Mouse (Mus musculus) kidney, postnatal 25 days (tissue): ENCODE measurements around the gene Map10.

Experiments used
- DNase-seq, 2 experiments: peaks; one replicate each; pipeline ENCODE4 v3.0.0; 2021; ENCODE audit warnings: mixed read lengths in 2 of 2

The Map10 gene

GRCm38 (mm10) chr8:125669700-125670195, at the start of gene Map10:
TSS of gene Map10 (plus strand) at chr8:125669818.
- DNase-seq = peak; percentile 89 to 94

DNA sequence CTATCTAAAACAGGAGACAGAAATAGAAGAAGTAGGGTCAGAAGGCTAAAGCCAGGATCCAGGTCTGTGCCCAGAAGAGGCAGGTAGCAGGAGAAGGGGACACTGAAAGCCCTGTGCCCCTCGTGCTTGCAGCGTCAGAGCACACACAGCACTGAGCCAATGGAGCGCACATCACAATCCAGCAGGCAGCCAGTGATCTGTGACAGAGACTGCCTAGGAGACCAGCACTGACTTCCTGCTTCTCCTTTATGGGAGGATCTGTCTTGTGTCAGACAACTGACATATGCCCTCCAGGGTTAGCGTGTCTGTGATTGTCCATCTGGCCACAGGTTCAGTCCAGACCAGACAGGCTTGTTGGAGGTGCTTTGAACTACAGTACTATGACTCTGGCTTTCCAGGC, 49.3 kb upstream of the Map10 start:
- no peak for DNase-seq

DNA sequence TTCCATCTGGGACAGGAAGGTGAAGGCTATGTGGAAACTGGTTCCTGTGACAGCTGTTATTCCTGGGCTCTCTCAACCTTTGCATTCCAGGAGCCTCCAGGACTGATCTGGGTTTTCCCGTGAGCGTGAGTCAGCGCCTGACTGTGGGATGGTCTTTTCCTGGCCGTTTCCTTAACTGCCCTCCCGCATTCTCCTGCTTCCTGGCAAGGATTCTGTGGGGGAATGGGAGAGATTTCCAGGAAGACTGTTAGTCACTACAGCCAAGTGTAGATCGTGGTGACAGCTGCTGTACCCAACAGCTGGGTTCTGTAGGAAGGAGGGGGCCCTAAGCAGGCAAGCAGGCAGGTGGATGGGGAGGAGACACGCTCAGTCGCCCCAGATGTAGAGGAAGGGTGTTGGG, 45.3 kb upstream of the Map10 start:
- DNase-seq = no peak

DNA sequence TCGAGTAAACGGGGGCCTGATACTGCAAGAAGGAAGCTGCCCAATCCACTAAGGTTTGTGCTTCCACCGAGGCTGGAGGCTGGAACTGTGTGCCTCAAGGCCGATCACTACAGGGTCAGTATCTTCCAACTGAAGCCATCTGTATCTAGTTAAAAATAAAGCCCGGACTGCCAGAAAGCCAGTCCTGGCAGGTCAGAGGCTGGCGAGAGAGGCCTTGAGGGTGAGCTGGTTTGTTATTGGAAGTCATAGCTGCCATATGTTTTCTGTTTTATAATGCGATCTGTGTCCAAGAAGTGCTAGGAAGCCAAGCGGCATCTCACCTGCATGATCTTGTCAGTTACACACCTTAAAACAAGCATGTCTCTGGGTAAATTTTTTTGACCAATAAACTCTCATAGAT, 43.2 kb upstream of the Map10 start:
- no peak for DNase-seq

DNA sequence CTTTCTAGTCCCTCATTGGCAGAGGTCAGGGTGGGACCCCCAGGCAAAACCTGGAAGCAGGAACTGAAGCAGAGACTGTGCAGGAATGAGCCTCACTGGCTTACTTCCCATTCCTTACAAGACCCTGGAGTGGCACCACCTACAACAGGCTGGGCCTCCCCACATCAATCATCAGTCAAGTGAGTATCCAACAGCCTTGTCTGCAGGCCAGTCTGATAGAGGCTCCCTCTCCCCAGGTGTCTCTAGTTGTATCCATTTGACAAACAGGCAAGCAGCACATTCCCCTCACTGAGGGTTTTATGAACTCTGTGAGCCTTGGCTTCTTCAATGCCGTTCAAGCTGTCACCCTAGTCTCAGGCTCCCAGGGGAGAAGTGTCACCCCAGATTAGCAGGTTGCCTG, 40.8 kb upstream of the Map10 start:
- no peak for DNase-seq

GRCm38 (mm10) chr8:125638411-125639058, 31.1 kb upstream of the Map10 start:
- DNase-seq = peak in 1 of 2 experiments; percentile 7

DNA sequence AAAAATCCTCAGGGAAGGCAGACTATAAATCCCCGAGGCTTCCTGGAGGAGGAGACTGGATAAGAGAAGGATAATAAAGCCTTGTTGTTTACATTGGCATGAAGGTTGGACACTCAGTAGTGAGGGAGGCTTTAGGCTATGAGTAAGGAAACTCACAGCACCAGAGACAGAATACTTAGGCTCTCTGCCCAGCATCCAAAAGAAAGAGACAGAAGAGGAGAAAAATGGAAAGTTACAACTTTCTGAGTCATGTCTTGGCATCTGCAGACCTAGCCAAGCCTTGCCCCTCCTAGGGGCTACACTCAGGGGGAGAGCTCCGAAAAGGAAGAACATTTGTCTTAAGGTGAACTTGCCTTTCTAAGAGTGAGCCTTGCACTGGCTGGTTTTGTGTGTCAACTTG, 30.0 kb upstream of the Map10 start:
- no peak for DNase-seq

DNA sequence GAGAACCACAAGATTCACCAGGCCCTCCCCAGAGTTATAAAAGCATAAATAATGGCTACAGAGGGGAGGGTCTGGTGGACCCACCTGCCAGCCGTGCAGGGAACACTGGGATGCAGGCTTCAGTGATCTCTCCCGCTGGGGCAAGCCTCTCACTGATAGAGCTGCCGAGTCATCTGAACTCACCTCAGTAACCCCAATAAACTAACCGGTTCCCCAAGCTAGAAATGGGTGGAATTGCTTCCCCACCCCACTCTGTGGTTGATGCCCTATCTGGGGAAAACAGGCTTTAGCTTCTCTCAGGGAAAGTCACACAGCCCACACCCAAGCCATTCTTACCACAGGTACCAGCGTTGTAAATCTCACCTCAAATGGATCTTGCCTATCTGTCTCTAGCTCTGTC, 28.9 kb upstream of the Map10 start:
- no peak for DNase-seq

- peak in 1 of 2 experiments; percentile 29 for DNase-seq
Observed at GRCm38 (mm10) chr8:125641808-125642207, 27.8 kb upstream of the Map10 start.

DNA sequence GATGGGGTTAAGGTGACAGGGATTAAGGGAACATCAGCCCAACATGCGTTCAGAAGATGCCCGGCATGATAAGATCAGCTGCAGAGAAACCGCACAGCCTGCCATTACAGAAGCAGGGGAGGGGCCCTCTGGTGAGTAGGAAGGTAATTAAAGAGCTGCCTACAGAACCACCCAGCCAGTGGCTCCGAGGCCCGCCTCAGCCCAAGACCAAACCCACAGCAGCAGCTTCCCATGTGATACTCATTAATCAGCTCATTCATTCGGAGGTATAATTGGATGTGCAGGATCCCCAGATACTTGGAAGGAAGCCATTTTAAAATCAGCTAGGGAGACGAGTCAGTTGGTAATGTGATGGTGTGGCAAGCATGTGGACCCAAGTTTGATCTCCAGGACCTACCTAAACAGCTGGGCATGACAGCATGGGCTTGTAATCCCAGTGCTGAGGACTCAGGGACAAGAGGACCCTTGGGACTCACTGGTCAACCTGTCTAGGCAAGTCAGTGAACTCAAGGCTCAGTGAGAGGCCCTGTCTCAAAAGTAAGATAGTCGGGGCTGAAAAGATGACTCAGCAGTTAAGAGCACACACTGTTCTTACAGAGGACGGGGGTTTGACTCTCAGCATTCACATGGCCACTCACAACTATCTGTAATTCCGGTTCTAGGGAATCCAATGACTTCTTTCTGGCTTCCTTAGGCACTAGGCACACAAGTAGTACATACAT, 23.7 kb upstream of the Map10 start:
- no peak for DNase-seq

DNA sequence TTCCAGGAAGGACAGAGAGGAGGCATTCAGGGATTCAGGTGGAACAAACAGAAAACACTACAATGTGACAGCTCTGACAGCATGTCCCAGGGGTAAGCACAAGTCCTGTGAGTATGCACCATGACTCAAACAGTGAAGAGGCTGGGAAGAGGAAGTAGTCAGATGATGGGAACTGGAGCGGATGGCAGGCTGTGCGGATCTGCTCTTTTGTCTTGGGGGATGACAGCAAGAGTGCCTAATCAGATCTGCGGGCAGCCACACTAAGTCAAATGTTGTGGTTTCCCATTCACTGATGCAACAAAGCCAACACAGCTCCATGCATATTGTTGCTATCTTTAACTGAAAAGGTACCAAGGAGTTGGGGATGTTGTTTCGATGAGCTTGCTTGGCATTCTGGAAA, 20.2 kb upstream of the Map10 start:
- no peak for DNase-seq

- DNase-seq = no peak
Observed at GRCm38 (mm10) chr8:125654821-125655220, 14.8 kb upstream of the Map10 start.

DNA sequence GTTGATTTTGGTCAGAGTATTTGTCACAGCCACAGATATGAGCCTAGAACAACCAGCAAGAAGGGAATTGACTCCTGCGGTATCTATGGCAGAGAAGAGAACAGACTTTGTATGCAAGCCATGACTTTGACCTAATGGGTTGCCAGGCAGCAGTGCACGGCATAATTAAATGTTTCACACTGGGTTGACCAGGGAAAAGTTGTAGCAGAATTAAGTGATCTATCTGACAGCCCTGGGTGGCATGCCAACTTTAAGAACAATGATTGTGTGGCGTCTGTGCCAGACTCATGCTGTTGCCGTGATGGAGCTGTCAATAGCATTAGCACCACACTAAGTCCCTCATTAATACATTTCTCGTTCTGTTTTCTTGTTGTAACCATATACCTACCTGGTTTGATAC, 11.1 kb upstream of the Map10 start:
- DNase-seq = no peak

DNA sequence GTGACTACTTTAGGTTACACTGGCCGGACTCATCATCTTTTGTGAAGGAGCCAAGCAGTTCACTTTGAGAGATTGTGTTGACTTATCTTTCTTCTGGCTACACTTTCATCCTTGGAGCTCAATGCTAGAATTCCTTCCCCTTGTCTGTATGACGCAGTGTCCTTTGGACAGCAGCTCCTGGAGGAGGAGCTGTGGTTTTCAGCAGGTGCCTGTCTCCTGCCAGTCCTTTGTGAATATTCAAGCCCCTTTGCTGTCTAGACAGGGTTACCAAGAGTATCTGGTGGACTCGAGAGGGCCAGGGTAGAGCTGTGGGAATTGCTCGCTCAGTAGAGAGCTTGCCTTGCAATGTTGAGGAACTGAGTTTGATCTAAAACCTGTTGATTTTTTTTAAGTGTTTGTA, 10.7 kb upstream of the Map10 start:
- DNase-seq = no peak

GRCm38 (mm10) chr8:125660397-125660796, 9.2 kb upstream of the Map10 start:
- DNase-seq = no peak

GRCm38 (mm10) chr8:125661958-125662668, 7.5 kb upstream of the Map10 start:
- DNase-seq = no peak

- DNase-seq = no peak
Observed at GRCm38 (mm10) chr8:125662669-125663048, 7.0 kb upstream of the Map10 start.

DNA sequence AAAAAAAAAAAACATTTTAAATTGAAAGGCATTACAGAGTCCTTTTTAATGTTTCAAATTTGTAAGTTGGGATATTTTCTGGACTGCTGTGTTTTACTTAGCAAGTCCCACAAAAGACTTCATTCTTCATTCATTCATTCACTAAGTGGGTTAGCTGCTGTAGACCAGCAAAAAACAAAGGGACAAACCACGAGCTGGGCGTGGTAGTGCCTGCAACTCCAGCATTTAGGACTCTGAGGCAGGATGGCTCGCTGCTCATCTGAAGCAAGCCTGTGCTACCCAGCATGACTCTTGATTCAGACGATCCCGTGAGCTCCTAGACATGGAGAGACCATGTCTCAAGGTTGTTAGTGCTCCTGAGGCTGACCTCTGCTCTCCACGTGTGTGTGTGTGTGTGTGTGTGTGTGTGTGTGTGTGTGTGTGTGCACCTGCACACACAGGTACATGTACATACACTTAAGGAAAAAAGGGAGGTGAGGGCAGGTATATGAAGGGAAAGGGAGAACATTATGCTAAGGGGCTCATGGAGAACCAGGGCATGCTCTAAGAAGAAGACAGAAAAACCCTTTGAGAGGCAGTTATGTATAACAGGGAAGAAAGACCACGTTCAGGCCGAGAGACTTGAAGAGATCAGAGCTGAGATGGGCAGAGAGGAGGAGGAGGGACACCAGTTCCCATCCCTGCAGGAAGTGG, 4.3 kb upstream of the Map10 start:
- no peak for DNase-seq

- DNase-seq = no peak
Observed at GRCm38 (mm10) chr8:125665876-125666186, 3.8 kb upstream of the Map10 start.

- no peak for DNase-seq
Observed at GRCm38 (mm10) chr8:125666201-125666600, 3.4 kb upstream of the Map10 start.

DNA sequence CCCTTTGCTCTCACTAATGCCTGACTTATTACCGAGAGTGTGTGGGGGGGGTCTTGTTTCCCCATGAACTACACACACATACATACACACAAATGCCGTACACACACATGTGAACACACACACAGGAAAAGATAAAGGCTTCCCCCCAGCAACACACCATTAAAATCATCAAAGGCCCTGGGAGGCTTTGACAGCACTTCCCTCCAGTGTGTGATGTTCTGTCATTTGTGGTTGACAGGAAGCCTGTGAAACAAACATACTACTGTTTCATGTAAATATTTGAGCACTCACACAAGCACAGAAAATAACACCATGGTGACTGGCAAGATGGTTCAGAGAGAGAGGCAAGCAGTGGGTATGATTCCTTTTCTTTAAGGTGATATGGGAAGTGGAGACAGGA, 2.4 kb upstream of the Map10 start:
- no peak for DNase-seq

DNA sequence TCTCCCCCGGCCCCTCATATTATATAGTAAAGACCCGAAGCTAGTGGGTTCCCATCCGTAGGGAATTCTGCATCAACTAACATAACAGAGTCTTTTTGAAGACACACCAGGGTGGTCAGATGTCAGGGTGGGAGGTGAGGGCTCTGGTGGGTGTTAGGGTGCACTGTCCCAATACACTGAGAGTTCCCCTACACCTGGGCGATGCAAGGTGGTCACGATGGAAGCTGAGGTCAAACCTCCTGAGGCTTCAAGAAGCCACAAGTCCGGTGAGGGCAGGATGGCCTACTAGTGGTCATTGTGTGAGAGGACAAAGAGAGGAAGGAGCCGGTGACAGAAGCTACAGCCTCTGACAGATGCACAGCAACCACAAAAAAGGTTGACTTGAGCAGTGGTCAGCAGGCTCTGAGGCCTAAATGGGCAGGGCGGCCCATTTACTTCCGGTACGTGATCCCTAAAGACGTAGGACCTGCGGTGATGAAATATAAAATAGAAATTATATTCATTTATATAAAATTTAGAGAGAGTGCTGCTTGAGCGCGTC, 389 bp upstream of the Map10 start:
- DNase-seq = no peak

DNA sequence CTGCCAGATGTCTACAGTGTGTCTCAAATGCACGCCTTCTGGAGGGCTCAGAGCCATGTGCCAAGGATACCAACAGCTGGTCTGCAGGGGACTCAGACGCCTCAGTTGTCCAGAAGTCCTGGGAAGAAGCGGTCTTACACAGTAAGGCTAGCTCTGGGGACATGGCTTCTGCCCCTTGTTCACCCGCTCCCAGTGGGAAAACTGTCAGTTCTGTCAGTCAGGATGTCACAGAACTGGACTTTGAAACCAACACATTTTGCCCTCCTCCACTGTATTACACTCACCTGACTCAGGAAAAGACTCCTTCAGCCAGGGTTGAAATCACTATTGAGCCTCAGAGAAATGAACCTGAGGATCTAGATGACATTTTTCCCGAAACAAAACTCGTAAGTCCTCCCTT, 802 bp downstream of the Map10 start:
- DNase-seq = peak; percentile 35 to 56
